Mouse (Mus musculus) ES-Bruce4 (cell line): ENCODE data around the gene Lhpp. TPM values are rescaled to one million over a fixed set of nuclear protein-coding genes. Genes with fewer than 3 reads are reported as not detected.

ENCODE experiments used
- H3K27ac ChIP-seq: 2 replicates; pipeline ENCODE4 v1.5.1; 2012; ENCODE audit warnings: low read length, inconsistent platforms; ENCODE audit not compliant: insufficient read depth
- H3K27me3 ChIP-seq: 2 replicates; pipeline ENCODE4 v1.6.1; 2012; ENCODE audit warnings: mild to moderate bottlenecking, low read length, inconsistent platforms; ENCODE audit not compliant: control insufficient read depth, poor library complexity, insufficient read depth, severe bottlenecking
- H3K36me3 ChIP-seq: 2 replicates; pipeline ENCODE4 v1.6.1; 2012; ENCODE audit warnings: inconsistent platforms, mild to moderate bottlenecking, low read length, moderate library complexity; ENCODE audit not compliant: control insufficient read depth, poor library complexity, insufficient read depth, severe bottlenecking
- H3K4me1 ChIP-seq: one replicate; pipeline ENCODE4 v1.8.1; 2011; ENCODE audit warnings: low read length; ENCODE audit not compliant: control insufficient read depth, insufficient read depth
- H3K4me3 ChIP-seq: 2 replicates; pipeline ENCODE4 v1.5.1; 2011; ENCODE audit warnings: low read depth, mild to moderate bottlenecking, low read length
- H3K9ac ChIP-seq: 2 replicates; pipeline ENCODE4 v1.6.1; 2012; ENCODE audit warnings: low read depth, mild to moderate bottlenecking, inconsistent platforms; ENCODE audit not compliant: poor library complexity, severe bottlenecking
- H3K9me3 ChIP-seq: replicated peaks from 2 replicates; pipeline ENCODE4 v1.6.1; 2012; ENCODE audit warnings: mild to moderate bottlenecking, low read length, inconsistent platforms; ENCODE audit not compliant: control insufficient read depth, poor library complexity, insufficient read depth, severe bottlenecking
- CTCF ChIP-seq: IDR thresholded peaks from one replicate; pipeline ENCODE4 v1.8.1; 2011; ENCODE audit warnings: low read depth, low read length
- EP300 ChIP-seq: IDR thresholded peaks from 2 replicates; pipeline ENCODE4 v1.6.1; 2011; ENCODE audit warnings: low read depth, low read length; ENCODE audit not compliant: insufficient read depth
- POLR2A ChIP-seq: IDR thresholded peaks from one replicate; pipeline ENCODE4 v1.8.1; 2011; ENCODE audit warnings: low read length; ENCODE audit not compliant: insufficient read depth
- polyA plus RNA-seq: library from polyadenylated mRNA; stranded (reverse); fragments of >200 nt; gene quantifications from 2 replicates; pipeline ENCODE4 v1.2.4, GENCODE M21; 2011; ENCODE audit warnings: low read depth; ENCODE audit not compliant: missing spikeins, insufficient read depth, insufficient read length

Lhpp gene
- polyA plus RNA-seq, 1 experiment, result 5.6 TPM

GRCm38 (mm10) chr7:132726106-132726861 lies 115.8 kb downstream of the Lhpp start:
- Histone ChIP-seq H3K4me1 (peaks cover 3% of the 10 kb centered on the region), H3K9ac (no peak overlapping the region), H3K36me3 (no peaks in the 10 kb centered on the region), H3K9me3 (no peaks in the 10 kb centered on the region), H3K27ac (no peak overlapping the region), H3K27me3 (no peaks in the 10 kb centered on the region), H3K4me3 (no peak overlapping the region)
- TF ChIP-seq POLR2A, result no peak
- no peak for TF ChIP-seq EP300
- TF ChIP-seq CTCF, result no peak

DNA sequence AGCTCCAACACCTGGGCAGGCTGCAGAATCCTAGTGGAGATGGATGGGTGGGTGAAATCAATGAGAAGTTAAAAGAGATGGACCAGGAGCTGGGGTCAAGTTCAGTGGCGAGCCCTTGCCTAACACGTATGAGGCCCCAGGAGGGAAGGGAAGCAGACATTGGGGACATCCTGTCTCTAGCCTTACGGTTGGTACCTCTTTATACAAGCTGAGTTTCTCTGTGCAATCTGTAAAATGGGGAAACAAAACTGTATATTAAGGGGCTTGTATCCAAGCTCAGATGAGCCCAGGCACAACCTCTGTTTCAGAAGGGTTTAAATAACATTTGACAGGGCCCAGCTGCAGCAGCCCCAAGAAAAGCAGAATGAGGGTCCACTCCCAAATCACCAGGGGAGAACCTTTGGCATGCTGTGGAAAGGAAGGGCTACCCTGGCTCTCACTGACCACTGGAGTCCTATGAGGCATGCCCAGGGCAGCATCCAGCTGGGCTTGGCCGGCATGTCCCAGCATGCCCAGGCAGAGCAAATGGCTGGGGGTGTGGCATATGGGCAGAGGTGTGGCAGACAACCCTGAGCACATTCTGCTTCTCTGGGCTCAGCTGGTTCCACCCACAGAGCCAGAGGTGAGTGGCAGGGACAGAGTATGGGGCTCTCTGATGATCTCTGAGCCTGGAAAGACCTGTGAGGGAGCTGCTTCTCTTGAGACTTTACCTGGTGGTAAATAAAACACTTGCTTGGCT lies 118.8 kb downstream of the Lhpp start:
- Histone ChIP-seq H3K27ac (peak overlapping the region; percentile 21), H3K9ac (no peak overlapping the region), H3K9me3 (no peaks in the 10 kb centered on the region), H3K36me3 (no peaks in the 10 kb centered on the region), H3K4me3 (no peak overlapping the region), H3K27me3 (no peaks in the 10 kb centered on the region), H3K4me1 (peaks cover 1% of the 10 kb centered on the region)
- TF ChIP-seq EP300, result peak; percentile 93
- no peak for TF ChIP-seq POLR2A

DNA sequence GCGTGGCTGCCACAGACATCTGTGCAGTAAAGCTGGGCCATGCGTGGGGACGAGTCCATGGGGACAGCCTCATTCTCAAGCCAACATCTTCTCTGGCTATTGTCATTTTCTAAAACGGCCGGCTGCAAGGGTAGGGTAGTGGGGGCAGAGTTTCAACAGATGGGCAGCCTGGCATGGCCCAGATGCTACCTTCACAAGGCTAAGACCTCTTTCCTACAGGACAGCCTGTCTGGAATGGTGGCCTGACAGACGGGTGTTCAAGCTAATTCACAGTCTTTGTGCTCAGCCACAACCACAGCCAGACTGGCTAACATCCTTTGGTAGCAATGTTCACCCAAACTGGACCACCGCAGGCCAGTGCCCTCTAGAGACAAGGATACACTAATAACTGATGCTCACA lies 120.1 kb downstream of the Lhpp start:
- Histone ChIP-seq H3K36me3 (no peaks in the 10 kb centered on the region), H3K9ac (no peak overlapping the region), H3K27me3 (no peaks in the 10 kb centered on the region), H3K4me1 (peaks cover 6% of the 10 kb centered on the region), H3K4me3 (no peak overlapping the region), H3K9me3 (no peaks in the 10 kb centered on the region), H3K27ac (no peak overlapping the region)
- no peak for TF ChIP-seq CTCF
- TF ChIP-seq POLR2A, result no peak
- no peak for TF ChIP-seq EP300

DNA sequence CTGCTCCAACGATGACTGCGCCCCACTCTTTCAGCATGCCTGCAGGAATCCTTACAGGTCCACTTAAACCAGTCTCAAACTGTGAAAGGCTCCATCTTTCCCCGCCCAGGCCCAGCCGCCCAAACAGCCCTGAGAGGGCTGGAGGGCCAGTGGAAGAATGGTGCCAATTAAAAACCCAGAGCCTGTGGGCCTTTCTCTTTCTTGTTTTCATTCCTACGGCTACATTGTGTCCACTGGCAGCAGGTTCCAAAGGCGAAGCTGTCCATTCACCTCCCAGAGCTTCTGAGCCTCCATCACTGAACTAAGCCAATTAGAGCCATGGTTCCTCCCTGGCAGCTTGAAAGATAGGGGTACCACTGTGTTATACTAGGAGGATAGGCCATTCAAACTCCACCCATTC lies 121.1 kb downstream of the Lhpp start:
- no peak overlapping the region for H3K9ac ChIP-seq
- TF ChIP-seq POLR2A, result no peak
- no peak for TF ChIP-seq CTCF
- no peak for TF ChIP-seq EP300
- H3K36me3 ChIP-seq, result no peaks in the 10 kb centered on the region
- H3K27ac ChIP-seq, result no peak overlapping the region
- no peak overlapping the region for H3K4me3 ChIP-seq
- no peaks in the 10 kb centered on the region for H3K9me3 ChIP-seq
- peaks cover 6% of the 10 kb centered on the region for H3K4me1 ChIP-seq
- no peaks in the 10 kb centered on the region for H3K27me3 ChIP-seq

GRCm38 (mm10) chr7:132732136-132732789 lies 121.8 kb downstream of the Lhpp start:
- TF ChIP-seq EP300, result no peak
- TF ChIP-seq CTCF, result no peak
- no peak for TF ChIP-seq POLR2A
- Histone ChIP-seq H3K4me3 (no peak overlapping the region), H3K4me1 (peaks cover 6% of the 10 kb centered on the region), H3K9me3 (no peaks in the 10 kb centered on the region), H3K27me3 (no peaks in the 10 kb centered on the region), H3K9ac (no peak overlapping the region), H3K36me3 (no peaks in the 10 kb centered on the region), H3K27ac (no peak overlapping the region)

DNA sequence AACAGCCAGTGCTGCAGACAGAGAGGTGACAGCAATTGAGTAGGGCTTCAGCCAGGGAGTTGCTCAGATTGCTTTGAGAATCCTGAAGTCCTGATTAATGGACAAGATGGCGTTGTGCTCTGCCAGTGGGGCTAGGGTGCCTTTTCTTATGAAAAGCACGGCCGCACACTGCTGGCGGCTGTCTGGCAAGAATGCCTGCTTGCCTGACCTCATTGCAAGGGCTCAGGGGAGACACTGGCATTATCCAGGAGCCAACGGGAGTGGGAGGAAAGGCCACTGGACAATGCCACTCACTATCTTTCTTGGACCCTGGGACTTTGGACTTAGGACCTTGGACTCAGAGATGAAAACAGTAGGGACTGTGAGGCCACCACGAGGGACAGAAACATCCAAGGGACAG lies 123.1 kb downstream of the Lhpp start:
- H3K4me1 ChIP-seq, result peaks cover 6% of the 10 kb centered on the region
- H3K9ac ChIP-seq, result no peak overlapping the region
- H3K9me3 ChIP-seq, result no peaks in the 10 kb centered on the region
- H3K27ac ChIP-seq, result no peak overlapping the region
- H3K27me3 ChIP-seq, result no peaks in the 10 kb centered on the region
- no peak overlapping the region for H3K4me3 ChIP-seq
- H3K36me3 ChIP-seq, result no peaks in the 10 kb centered on the region
- TF ChIP-seq EP300 (no peak), CTCF (no peak), POLR2A (no peak)
